Mouse (Mus musculus) lung, embryonic 16.5 days (tissue): ENCODE measurements around the gene Vmn1r163. TPM values are rescaled to one million over a fixed set of nuclear protein-coding genes. Genes with fewer than 3 reads are reported as not detected.
"Not testable (repeated sequence)": the region's sequence is repeated elsewhere in the genome, so short reads cannot be mapped to it uniquely, and the experiment has no call there.

ENCODE experiments used
- ATAC-seq: fragments of 200-750 bp; cut with Nextera tagmentation; 2 replicates; pipeline ENCODE4 v1.8.0; 2017; ENCODE audit warnings: low read depth, mild to moderate bottlenecking, moderate library complexity
- H3K27ac ChIP-seq: fragments of 300-500 bp; sonication (generic); 2 replicates; pipeline ENCODE4 v1.5.1; 2014; ENCODE audit warnings: mild to moderate bottlenecking, control low read depth, low read length
- H3K27me3 ChIP-seq: fragments of 300-500 bp; sonication (generic); 2 replicates; pipeline ENCODE4 v1.6.1; 2014; ENCODE audit warnings: low read depth, low read length, mixed read lengths; ENCODE audit not compliant: control insufficient read depth, insufficient read depth
- H3K36me3 ChIP-seq: fragments of 300-500 bp; sonication (generic); 2 replicates; pipeline ENCODE4 v1.6.1; 2014; ENCODE audit warnings: low read length; ENCODE audit not compliant: control insufficient read depth, insufficient read depth
- H3K4me1 ChIP-seq: fragments of 300-500 bp; sonication (generic); replicated peaks from 2 replicates; pipeline ENCODE4 v1.6.1; 2014; ENCODE audit warnings: low read length, mixed read lengths; ENCODE audit not compliant: control insufficient read depth, insufficient read depth
- H3K4me2 ChIP-seq: fragments of 300-500 bp; sonication (generic); 2 replicates; pipeline ENCODE4 v1.6.1; 2014; ENCODE audit warnings: low read depth, low read length, control low read depth
- H3K4me3 ChIP-seq: fragments of 300-500 bp; sonication (generic); 2 replicates; pipeline ENCODE4 v1.5.1; 2014; ENCODE audit warnings: mild to moderate bottlenecking, low read length, control low read depth
- H3K9ac ChIP-seq: fragments of 300-500 bp; sonication (generic); 2 replicates; pipeline ENCODE4 v1.6.1; 2014; ENCODE audit warnings: low read length, control low read depth
- H3K9me3 ChIP-seq: fragments of 300-500 bp; sonication (generic); 2 replicates; pipeline ENCODE4 v1.6.1; 2016; ENCODE audit warnings: low read length; ENCODE audit not compliant: control insufficient read depth
- WGBS: fragments of 180-500 bp; shearing (Covaris S2); extraction: QIAGEN DNeasy Blood & Tissue Kit; methylation state at CpG from one replicate; pipeline ENCODE4 v1.1.7; 2014; 5-methylcytosine and 5-hydroxymethylcytosine counted together
- polyA plus RNA-seq: library from polyadenylated mRNA; unstranded; fragments of >200 nt; fragmentation: Nextera tagmentation; extraction: Ambion mirVana; gene quantifications from 2 replicates; pipeline ENCODE4 v1.2.1, GENCODE M21; 2015

Vmn1r163 gene
- polyA plus RNA-seq: not detected in 2 replicates

- not testable (repeated sequence) for H3K9me3 ChIP-seq, H3K9ac ChIP-seq, H3K4me1 ChIP-seq, ATAC-seq, H3K27me3 ChIP-seq, H3K4me2 ChIP-seq, H3K4me3 ChIP-seq, H3K36me3 ChIP-seq, H3K27ac ChIP-seq
- no CpG with 5 or more reads among the region's 1 CpGs for WGBS
Observed at GRCm38 (mm10) chr7:23055240-23055639, at the start of gene Vmn1r163. TSS of gene Vmn1r163 (plus strand) at chr7:23055540.

GRCm38 (mm10) chr7:23019823-23020222 lies 35.5 kb upstream of the Vmn1r163 start, which contains the start of gene Gm4216:
TSS of gene Gm4216 (minus strand) at chr7:23019923.
- not testable (repeated sequence) for H3K4me3 ChIP-seq, ATAC-seq, H3K4me2 ChIP-seq, H3K27me3 ChIP-seq, H3K9me3 ChIP-seq, H3K9ac ChIP-seq, H3K36me3 ChIP-seq, H3K27ac ChIP-seq, H3K4me1 ChIP-seq
- WGBS: no CpG with 5 or more reads among the region's 3 CpGs

GRCm38 (mm10) chr7:23067356-23067755 lies 12.0 kb downstream of the Vmn1r163 start, which contains the start of gene Gm8720:
TSS of gene Gm8720 (minus strand) at chr7:23067456.
- H3K4me3 ChIP-seq, H3K36me3 ChIP-seq, H3K9me3 ChIP-seq, ATAC-seq, H3K27ac ChIP-seq, H3K27me3 ChIP-seq, H3K4me1 ChIP-seq, H3K4me2 ChIP-seq, H3K9ac ChIP-seq: not testable (repeated sequence)
- WGBS: no CpG with 5 or more reads among the region's 1 CpGs

Other genes with a start within 250 kb of the Vmn1r163 start
- not detected in 2 replicates for gene Vmn1r159, start 211.9 kb upstream of the Vmn1r163 start, polyA plus RNA-seq
- gene Vmn1r160, start 184.3 kb upstream of the Vmn1r163 start, polyA plus RNA-seq: not detected in 2 replicates
- gene Gm4214, start 70.9 kb upstream of the Vmn1r163 start, polyA plus RNA-seq: not detected in 2 replicates
- gene Gm4216, start 35.6 kb upstream of the Vmn1r163 start, polyA plus RNA-seq: not detected in 2 replicates
- not detected in 2 replicates for gene Gm8720, start 11.9 kb downstream of the Vmn1r163 start, polyA plus RNA-seq
- gene Gm10662, start 88.9 kb downstream of the Vmn1r163 start, polyA plus RNA-seq: not detected in 2 replicates
- not detected in 2 replicates for gene Vmn1r165, start 161.8 kb downstream of the Vmn1r163 start, polyA plus RNA-seq
- gene Vmn1r166, start 196.1 kb downstream of the Vmn1r163 start, polyA plus RNA-seq: not detected in 2 replicates
- gene Gm6902, start 223.4 kb downstream of the Vmn1r163 start, polyA plus RNA-seq: not detected in 2 replicates
- not detected in 2 replicates for gene Nlrp4e, start 245.7 kb downstream of the Vmn1r163 start, polyA plus RNA-seq